Mouse (Mus musculus) common myeloid progenitor, adult 5-6 weeks (primary cell): ENCODE results near the gene 9330182O14Rik. TPM values are rescaled to one million over a fixed set of nuclear protein-coding genes. Genes with fewer than 3 reads are reported as not detected.

Experiments used
- ATAC-seq: replicated peaks from 2 replicates; pipeline ENCODE4 v1.8.0; 2016; ENCODE audit warnings: low read depth, mild to moderate bottlenecking, moderate TSS enrichment, inconsistent platforms; ENCODE audit not compliant: poor library complexity, severe bottlenecking
- total RNA-seq: library from RNA; stranded (forward); fragments of 200-1000, 187-1606 nt; gene quantifications from 2 replicates; pipeline ENCODE4 v1.2.3, GENCODE M21; 2017

9330182O14Rik gene
- total RNA-seq: not detected in 2 replicates

DNA sequence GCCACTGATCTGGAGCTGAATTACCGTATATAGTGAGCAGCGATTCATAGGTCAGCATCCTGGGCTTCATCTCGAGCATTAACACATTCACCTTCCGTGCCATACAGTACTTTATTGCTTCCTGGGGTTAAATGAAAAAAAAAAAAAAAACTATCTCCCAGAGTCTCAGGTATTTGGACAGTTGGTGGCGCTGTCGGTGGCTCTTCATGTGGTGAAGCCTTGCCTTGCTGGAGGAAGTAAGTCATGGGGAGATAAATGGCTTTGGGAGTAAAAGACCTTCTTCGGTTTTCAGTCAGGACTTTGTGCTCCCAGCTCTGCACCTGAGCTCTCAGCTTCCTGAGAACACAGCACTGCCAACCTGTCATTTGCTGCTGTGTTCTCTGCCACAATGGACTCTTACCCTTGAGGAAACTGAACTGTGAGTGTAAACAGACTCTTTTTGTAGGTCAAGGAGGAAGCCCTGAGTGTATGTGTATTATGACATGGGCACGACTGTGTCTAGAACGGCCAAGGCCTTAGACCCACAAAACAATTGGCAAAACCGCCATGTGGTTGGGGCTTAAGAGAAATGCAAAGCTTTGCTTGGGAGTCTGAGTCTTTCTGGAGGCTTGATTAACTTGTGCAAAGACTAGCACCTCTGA lies at the start of gene 9330182O14Rik:
9330182O14Rik (plus strand) TSS at position 214 of the 641 bp plus-strand sequence.
- peak; percentile 71 for ATAC-seq

GRCm38 (mm10) chr15:40103304-40103703 lies 30.9 kb upstream of the 9330182O14Rik start:
- no peak for ATAC-seq

DNA sequence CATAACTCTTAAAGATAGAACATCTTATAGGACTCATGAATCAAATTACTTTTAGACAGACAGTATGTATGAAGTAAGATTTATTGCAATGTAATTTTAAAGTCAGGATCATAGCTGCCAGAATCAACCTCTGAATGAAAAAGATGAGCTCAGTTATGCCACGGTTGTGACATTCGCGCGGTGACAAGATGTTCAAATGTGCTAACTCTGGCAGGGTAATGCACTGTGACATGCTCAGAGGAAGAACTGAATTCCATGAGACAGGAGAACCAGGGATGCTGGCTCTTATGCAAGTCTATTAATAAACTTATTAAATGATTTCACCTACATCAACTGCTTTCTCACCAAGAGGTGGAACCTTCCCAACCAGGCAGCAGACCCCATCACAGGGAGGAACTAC lies 28.5 kb upstream of the 9330182O14Rik start:
- ATAC-seq: no peak

GRCm38 (mm10) chr15:40113888-40114576 lies 20.1 kb upstream of the 9330182O14Rik start:
- ATAC-seq: peak; percentile 45; the same call in 1 of the 2 replicates

DNA sequence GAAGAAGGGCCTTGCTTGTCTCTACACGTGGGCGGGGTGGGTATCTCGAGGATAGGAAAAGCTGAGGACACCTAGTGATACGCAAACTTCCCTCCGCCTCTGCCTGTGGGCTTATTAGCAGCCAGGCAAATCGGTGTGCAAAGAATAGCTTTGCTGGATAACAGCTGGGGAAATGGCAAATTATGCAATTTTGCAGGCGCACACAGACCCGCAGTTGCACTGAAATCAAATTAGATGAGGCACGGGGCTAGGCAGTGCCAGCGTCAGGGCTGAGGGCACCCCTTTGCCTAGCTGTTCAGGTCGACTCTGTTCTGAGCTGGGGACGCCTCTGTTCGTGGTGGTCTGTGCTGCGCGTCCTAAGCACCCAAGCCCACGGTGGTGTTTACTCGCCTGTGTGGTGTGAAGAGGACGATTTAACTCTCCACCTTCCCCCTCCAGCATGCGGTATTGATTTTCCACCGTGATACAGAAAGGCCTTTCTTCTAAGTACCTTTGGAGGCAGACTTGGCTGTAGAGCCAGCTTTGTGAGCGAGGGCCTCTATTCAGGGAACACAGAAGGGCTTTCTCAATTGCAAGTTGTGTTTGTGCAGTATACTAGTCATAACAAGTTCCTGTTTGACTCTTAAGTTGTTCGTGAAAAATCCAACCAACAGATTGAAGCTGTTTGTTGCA lies 19.4 kb upstream of the 9330182O14Rik start:
- ATAC-seq: no peak

GRCm38 (mm10) chr15:40116396-40116795 lies 17.8 kb upstream of the 9330182O14Rik start:
- no peak for ATAC-seq

- ATAC-seq: no peak
Measured at GRCm38 (mm10) chr15:40124211-40124953, 9.8 kb upstream of the 9330182O14Rik start.

DNA sequence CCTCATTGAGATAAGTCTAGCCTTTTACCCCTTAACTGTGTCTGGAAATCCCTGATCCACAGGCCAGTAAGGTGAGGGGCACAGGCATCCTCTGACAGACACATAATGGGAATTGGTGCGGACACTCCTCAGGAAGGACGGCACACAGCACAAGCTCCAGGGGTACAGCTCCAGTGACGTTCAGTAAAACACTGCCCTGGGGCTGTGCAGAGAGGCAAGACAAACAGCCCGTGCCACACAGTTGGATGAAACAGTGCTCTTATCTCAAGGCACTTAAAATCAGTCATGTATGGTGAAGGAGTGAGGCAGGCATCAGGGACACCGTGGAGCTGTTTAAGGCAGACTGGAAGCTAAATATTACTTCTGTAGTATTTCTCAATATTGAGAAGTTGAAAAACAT lies 4.7 kb upstream of the 9330182O14Rik start:
- ATAC-seq: no peak

GRCm38 (mm10) chr15:40130880-40131478 lies 3.2 kb upstream of the 9330182O14Rik start:
- ATAC-seq: peak; percentile 82

DNA sequence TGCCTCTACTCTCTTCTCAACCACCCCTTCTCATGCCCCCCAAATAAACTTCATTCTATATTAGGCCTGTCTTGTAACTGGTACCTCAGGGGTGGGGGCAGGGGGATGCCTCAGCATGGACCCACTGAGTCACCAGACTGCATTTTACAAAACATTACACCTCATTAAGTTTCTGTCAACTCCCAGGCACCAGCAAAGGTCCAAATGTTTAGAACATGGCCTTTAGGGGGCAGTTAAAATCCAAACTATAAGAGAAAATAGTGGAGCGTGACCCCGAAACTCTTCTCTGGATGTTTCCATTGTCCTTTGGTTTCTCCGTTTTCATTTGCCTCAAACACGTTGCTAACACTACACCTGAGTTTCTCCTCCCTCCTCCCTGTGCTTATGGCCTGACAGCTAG lies 1.8 kb upstream of the 9330182O14Rik start:
- no peak for ATAC-seq

DNA sequence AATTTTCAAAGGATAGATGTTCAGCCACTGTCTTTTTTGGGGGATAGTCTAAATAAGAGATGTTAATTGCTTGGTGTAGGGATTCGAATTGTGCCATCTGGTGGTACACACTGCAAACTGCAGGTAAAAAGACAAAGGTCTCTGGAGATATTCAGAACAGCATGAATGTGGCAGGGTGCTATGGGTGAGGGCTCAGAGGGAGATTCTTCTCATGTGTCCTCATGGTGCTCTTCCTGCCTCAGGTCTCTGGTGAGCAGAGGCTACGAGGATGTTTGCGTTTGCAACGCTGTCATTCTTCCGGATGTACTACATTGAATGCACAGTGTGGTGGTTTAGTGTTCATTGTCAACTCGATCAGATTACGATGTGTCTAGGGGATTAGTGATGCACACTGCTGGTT lies 10.1 kb downstream of the 9330182O14Rik start:
- peak; percentile 90 for ATAC-seq

DNA sequence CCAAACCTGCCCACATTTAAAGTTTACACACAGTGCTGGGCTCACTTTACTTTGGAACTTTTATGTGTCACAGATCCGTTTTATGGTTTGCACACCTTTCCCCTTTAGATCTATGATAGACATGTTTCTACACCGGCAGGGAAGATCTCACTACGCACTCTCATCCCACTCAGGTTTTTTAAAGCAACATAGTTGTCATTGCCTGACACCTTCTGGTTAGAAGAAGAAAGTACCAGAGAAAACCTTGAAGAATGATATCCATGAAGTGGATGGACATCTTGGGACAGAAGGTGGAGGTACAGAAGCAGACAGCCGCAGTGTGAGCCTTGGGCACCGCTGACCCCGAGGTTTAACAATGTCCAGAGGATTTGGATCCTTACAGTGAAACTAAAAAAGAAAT lies 23.5 kb downstream of the 9330182O14Rik start:
- no peak for ATAC-seq

- ATAC-seq: peak; percentile 67
Measured at GRCm38 (mm10) chr15:40166560-40167275, 32.6 kb downstream of the 9330182O14Rik start.

GRCm38 (mm10) chr15:40167276-40168139 lies 33.3 kb downstream of the 9330182O14Rik start:
- no peak for ATAC-seq

- ATAC-seq: no peak
Measured at GRCm38 (mm10) chr15:40168140-40168688, 34.0 kb downstream of the 9330182O14Rik start.

DNA sequence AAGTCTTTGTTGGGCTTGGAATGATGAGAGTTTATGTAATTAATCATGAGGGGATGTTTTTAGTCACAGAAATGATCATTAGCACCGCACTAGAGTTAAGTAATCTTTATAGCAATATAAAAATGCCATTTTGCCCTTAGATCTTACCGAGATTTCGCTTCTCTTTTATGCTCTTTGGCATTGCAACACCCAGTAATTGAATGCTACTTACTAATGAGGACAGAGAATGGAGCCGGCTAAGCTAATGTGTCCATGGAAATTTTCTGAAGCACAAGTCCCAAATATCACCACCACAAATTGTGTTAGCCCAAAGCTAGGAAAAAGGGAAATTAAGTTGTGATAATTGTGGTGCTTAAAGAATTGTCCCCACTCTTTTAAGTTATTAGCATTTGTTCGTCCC lies 34.9 kb downstream of the 9330182O14Rik start:
- no peak for ATAC-seq

DNA sequence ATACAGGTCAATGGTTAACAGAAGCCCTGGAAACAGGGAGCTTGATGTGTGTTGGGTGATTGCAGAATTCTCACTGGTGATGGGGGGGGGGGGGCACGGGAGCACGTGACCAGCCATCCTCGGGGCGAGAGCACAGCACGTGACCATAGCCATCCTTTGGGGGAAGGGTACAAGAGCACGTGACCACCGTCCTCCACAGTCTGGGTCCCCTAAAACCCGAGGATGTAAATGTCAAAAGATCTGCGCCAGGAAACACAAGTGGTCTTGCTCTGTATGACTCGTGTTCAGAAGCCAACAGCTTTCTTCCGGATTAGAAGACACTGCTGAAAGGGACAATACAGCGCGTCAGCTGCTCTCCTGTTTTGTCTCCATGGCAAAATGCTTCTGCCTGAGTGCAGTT lies 35.5 kb downstream of the 9330182O14Rik start:
- ATAC-seq: peak; percentile 45; the same call in 1 of the 2 replicates

GRCm38 (mm10) chr15:40179423-40179822 lies 45.3 kb downstream of the 9330182O14Rik start:
- ATAC-seq: no peak
